Mouse (Mus musculus): ENCODE results near the gene Gtsf1. TPM values are rescaled to one million over a fixed set of nuclear protein-coding genes. Genes with fewer than 3 reads are reported as not detected.
"Not testable (repeated sequence)": the region's sequence is repeated elsewhere in the genome, so short reads cannot be mapped to it uniquely, and the experiment has no call there.

Gtsf1 gene
- polyA plus RNA-seq, 1 experiment from 2014 or later = 0.23 TPM

DNA sequence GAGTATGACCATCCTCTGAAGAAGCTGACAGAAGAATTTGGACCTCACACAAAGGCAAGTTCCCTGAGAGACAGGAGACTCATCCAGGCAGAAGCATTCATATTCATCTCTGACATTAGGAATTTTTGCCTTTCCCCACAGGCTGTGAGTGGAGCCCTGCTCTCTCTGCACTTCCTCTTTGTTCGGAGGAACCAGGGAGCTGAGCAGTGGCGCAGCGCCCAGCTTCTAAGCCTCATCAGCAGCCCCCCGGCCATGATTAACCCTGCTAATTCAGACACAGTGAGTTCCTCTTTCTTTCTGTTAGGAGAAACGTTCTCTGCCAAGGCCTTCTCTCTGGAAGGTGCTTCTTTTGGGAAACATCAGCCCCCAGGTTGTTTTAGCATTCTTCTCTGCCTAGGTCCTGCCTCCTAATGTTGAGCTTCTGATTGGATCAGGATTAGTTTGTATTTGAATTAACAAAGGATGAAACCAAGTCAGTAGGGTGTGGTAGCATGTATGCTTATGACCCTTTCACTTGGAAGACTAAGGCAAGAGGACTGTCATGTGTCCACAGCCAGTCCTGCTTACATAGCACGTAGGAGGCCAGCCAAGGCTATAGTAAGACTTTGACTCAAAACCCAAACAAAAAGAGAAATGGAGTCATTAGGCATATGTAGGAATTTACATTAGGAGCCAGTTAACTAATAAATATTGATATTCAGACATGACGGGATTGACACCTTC, 32.4 kb upstream of the Gtsf1 start:
- Histone ChIP-seq H3K36me3 (ENCODE audit: control insufficient read depth, insufficient read depth) (no peaks in the 10 kb centered on the region), H3K4me3 (ENCODE audit: low read depth, low read length) (no peak overlapping the region), H3K4me1 (replicated peaks; ENCODE audit: control insufficient read depth, insufficient read depth, low read length) (no peaks in the 10 kb centered on the region; the same call in 1 of the 2 replicates), H3K9me3 (ENCODE audit: control insufficient read depth) (no peaks in the 10 kb centered on the region), H3K9ac (ENCODE audit: low read depth, low read length) (no peak overlapping the region), H3K27me3 (replicated peaks; ENCODE audit: control insufficient read depth, insufficient read depth, low read length) (no peaks in the 10 kb centered on the region), H3K4me2 (replicated peaks; ENCODE audit: low read depth) (no peak overlapping the region), H3K27ac (ENCODE audit: low read depth, low read length) (no peak overlapping the region)
- no peak for TF ChIP-seq CTCF (IDR thresholded peaks at IDR 0.05; ENCODE audit: low read depth)
- WGBS = 62% methylated on average over 7 of the region's 7 CpGs
- no peak for ATAC-seq

- Histone ChIP-seq H3K4me3 (ENCODE audit: low read depth, low read length) (no peak overlapping the region), H3K27me3 (replicated peaks; ENCODE audit: control insufficient read depth, insufficient read depth, low read length) (no peaks in the 10 kb centered on the region), H3K4me2 (replicated peaks; ENCODE audit: low read depth) (no peak overlapping the region), H3K9me3 (ENCODE audit: control insufficient read depth) (no peaks in the 10 kb centered on the region), H3K9ac (ENCODE audit: low read depth, low read length) (no peak overlapping the region), H3K36me3 (ENCODE audit: control insufficient read depth, insufficient read depth) (no peaks in the 10 kb centered on the region), H3K4me1 (replicated peaks; ENCODE audit: control insufficient read depth, insufficient read depth, low read length) (no peaks in the 10 kb centered on the region), H3K27ac (ENCODE audit: low read depth, low read length) (no peak overlapping the region)
- no peak for TF ChIP-seq CTCF (IDR thresholded peaks at IDR 0.05; ENCODE audit: low read depth)
- ATAC-seq = no peak
- WGBS = 77% methylated on average over 6 of the region's 6 CpGs
Measured at GRCm38 (mm10) chr15:103454449-103454848, 24.2 kb upstream of the Gtsf1 start.

DNA sequence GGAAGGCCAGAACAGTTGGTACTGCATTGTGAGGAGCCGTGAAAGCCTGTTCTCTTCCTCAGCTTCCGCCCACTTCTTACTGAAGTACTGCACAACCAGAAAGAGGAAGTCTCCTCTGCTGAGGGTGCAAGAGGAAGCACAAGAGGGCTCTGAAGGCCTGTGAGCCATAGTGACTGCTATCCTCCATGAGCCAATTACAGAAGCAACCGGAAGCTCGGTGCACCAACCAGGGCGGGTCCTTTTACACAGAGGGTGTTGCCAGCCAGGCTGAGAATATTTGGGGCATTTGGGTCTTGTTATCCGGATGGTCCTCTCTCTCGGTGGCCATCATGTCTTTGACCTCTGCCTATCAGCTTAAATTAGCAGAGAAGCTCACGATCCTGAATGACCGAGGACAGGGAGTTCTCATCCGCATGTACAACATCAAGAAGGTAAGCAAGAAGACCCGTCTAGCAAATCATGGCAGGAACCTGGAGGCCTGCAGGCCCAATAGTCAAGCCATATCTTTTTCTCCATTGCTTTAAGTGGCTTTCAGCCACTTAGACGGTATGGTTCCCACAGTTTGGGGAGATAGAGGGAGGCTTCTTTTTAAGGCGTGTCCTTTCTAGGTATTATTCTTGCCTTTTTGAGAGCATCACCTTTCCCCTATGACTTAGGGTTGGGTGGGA, 23.4 kb upstream of the Gtsf1 start, which contains the start of gene Nckap1l:
Nckap1l (plus strand) TSS at position 244 of the 668 bp plus-strand sequence.
- H3K27ac ChIP-seq (ENCODE audit: low read depth, low read length) = no peak within 1 kb of the TSS
- no peaks in the 10 kb centered on the region for H3K4me1 ChIP-seq (replicated peaks; ENCODE audit: control insufficient read depth, insufficient read depth, low read length)
- no peak for ATAC-seq
- no peaks in the 10 kb centered on the region for H3K27me3 ChIP-seq (replicated peaks; ENCODE audit: control insufficient read depth, insufficient read depth, low read length)
- no peak for TF ChIP-seq CTCF (IDR thresholded peaks at IDR 0.05; ENCODE audit: low read depth)
- no peak within 1 kb of the TSS for H3K4me3 ChIP-seq (ENCODE audit: low read depth, low read length)
- no peaks in the 10 kb centered on the region for H3K9me3 ChIP-seq (ENCODE audit: control insufficient read depth)
- 89% methylated on average over 13 of the region's 13 CpGs for WGBS
- H3K4me2 ChIP-seq (replicated peaks; ENCODE audit: low read depth) = no peak within 1 kb of the TSS
- H3K36me3 ChIP-seq (ENCODE audit: control insufficient read depth, insufficient read depth) = no peaks in the 10 kb centered on the region
- no peak within 1 kb of the TSS for H3K9ac ChIP-seq (ENCODE audit: low read depth, low read length)

DNA sequence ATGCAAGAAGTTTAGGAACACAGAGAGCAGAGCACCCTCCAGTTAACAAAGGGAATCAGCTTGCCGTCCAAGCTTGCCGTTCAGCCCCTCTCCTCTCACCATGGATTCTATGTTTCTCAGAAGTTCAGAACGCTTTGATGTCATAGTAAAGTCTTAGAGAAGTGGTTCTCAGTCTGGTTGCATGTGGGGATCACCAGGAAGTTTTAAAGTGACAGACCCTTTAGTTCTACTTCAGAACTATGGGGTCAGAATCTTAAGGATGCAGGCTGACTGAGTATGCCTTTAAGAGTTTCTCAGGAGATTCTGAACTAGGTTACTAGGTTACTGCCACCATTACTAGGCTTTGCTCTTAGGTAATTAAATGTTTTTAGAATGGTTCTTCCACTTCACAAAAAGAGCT, 18.1 kb upstream of the Gtsf1 start, which contains the start of gene Gtsf2:
Gtsf2 (minus strand) TSS at position 101 of the 400 bp plus-strand sequence.
- Histone ChIP-seq H3K4me3 (ENCODE audit: low read depth, low read length) (no peak within 1 kb of the TSS), H3K4me1 (replicated peaks; ENCODE audit: control insufficient read depth, insufficient read depth, low read length) (no peaks in the 10 kb centered on the region), H3K9ac (ENCODE audit: low read depth, low read length) (no peak within 1 kb of the TSS), H3K27me3 (replicated peaks; ENCODE audit: control insufficient read depth, insufficient read depth, low read length) (no peaks in the 10 kb centered on the region), H3K4me2 (replicated peaks; ENCODE audit: low read depth) (no peak within 1 kb of the TSS), H3K36me3 (ENCODE audit: control insufficient read depth, insufficient read depth) (no peaks in the 10 kb centered on the region), H3K27ac (ENCODE audit: low read depth, low read length) (no peak within 1 kb of the TSS), H3K9me3 (ENCODE audit: control insufficient read depth) (no peaks in the 10 kb centered on the region)
- no peak for ATAC-seq
- TF ChIP-seq CTCF (IDR thresholded peaks at IDR 0.05; ENCODE audit: low read depth) = no peak
- 45% methylated on average over 3 of the region's 3 CpGs for WGBS

DNA sequence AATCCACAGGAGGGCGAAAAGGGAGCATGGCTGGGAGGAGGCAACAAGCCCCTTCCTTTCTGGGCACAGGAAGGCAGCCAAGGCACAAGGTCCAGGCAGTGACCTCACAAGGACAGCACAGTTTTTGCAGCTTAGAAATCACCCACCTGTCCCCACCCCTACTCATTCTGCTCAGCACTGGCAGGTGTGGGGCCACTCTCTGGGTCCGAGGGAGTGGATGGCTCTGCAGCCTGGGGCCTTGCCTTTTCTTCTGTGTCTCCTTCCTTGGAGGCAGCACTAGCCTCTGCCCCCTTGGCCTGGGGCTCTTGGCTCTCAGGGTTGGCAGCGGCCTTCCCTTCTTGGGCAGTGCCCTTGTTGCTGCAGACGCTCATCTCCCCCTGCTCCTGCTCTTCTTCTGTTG, 15.7 kb upstream of the Gtsf1 start:
- not testable (repeated sequence) for H3K27me3 ChIP-seq (replicated peaks; ENCODE audit: control insufficient read depth, insufficient read depth, low read length); H3K27ac ChIP-seq (ENCODE audit: low read depth, low read length); H3K4me1 ChIP-seq (replicated peaks; ENCODE audit: control insufficient read depth, insufficient read depth, low read length); H3K9ac ChIP-seq (ENCODE audit: low read depth, low read length); H3K4me3 ChIP-seq (ENCODE audit: low read depth, low read length); ATAC-seq; H3K4me2 ChIP-seq (replicated peaks; ENCODE audit: low read depth); H3K9me3 ChIP-seq (ENCODE audit: control insufficient read depth); H3K36me3 ChIP-seq (ENCODE audit: control insufficient read depth, insufficient read depth)
- 76% methylated on average over 4 of the region's 4 CpGs for WGBS

- H3K9me3 ChIP-seq (ENCODE audit: control insufficient read depth) = no peaks in the 10 kb centered on the region
- no peak overlapping the region for H3K4me3 ChIP-seq (ENCODE audit: low read depth, low read length)
- no peaks in the 10 kb centered on the region for H3K4me1 ChIP-seq (replicated peaks; ENCODE audit: control insufficient read depth, insufficient read depth, low read length)
- no peak for TF ChIP-seq CTCF (IDR thresholded peaks at IDR 0.05; ENCODE audit: low read depth)
- no peak for ATAC-seq
- no peaks in the 10 kb centered on the region for H3K27me3 ChIP-seq (replicated peaks; ENCODE audit: control insufficient read depth, insufficient read depth, low read length)
- H3K36me3 ChIP-seq (ENCODE audit: control insufficient read depth, insufficient read depth) = no peaks in the 10 kb centered on the region
- H3K9ac ChIP-seq (ENCODE audit: low read depth, low read length) = no peak overlapping the region
- H3K27ac ChIP-seq (ENCODE audit: low read depth, low read length) = no peak overlapping the region
- H3K4me2 ChIP-seq (replicated peaks; ENCODE audit: low read depth) = no peak overlapping the region
- 22% methylated on average over 2 of the region's 2 CpGs for WGBS
Measured at GRCm38 (mm10) chr15:103427017-103427416, 3.3 kb downstream of the Gtsf1 start.

DNA sequence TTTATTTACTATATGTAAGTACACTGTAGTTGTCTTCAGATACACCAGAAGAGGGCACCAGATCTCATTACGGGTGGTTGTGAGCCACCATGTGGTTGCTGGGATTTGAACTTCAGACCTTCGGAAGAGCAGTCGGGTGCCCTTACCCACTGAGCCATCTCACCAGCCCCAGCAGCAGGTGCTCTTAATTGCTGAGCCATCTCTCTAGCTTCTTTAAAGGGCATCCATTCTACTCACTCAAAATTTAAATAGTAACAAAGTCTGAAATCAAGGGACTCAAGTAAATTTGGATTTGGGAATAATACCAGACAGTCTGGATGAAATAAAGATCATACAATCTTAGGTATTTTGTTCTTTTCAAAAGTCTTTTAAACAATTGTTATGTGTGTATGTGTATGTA, 24.7 kb downstream of the Gtsf1 start:
- not testable (repeated sequence) for H3K4me2 ChIP-seq (replicated peaks; ENCODE audit: low read depth); H3K9ac ChIP-seq (ENCODE audit: low read depth, low read length); ATAC-seq; H3K27ac ChIP-seq (ENCODE audit: low read depth, low read length); H3K9me3 ChIP-seq (ENCODE audit: control insufficient read depth); H3K4me1 ChIP-seq (replicated peaks; ENCODE audit: control insufficient read depth, insufficient read depth, low read length); H3K27me3 ChIP-seq (replicated peaks; ENCODE audit: control insufficient read depth, insufficient read depth, low read length); H3K4me3 ChIP-seq (ENCODE audit: low read depth, low read length); H3K36me3 ChIP-seq (ENCODE audit: control insufficient read depth, insufficient read depth)
- 80% methylated on average over 2 of the region's 3 CpGs for WGBS

All from intestine, postnatal 0 days (tissue).